1 mouse cellular context compared by ENCODE assay signal in the genomic region with DNA sequence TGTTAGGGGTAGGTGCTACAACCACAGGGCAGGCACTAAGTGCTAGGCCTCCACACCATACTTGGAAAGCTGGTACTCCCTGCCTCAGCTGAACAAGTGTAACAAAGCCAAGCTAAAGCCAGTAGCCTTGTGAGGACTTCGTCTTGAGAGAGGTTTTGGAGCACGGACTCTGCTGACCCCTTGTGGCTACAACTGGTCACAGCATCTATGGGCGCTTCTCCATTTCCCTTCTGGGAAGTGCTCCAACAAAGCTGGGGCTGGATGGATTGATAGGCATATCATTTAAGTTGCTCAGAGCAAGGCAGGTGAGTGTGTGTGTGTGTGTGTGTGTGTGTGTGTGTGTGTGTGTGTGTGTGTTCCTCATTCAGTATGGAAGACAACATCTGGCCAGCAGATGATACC.
A peak's percentile ranks its signal among the peaks of the same experiment; 100 is the strongest.
TF ChIP-seq lines count a peak whose summit lies in the region.

No protein-coding gene starts in this region.

TF ChIP-seq in MEL, 35 proteins besides CTCF, POLR2A, EP300 and RAD21 (continued from another document):
- TF ChIP-seq MXI1 (IDR thresholded peaks at IDR 0.05; ENCODE audit: low read depth, low read length) (peak; percentile 43; the same call in 1 of the 2 replicates), USF1 (IDR thresholded peaks at IDR 0.05; ENCODE audit: low read depth, low read length) (no peak), POLR2AphosphoS2 (IDR thresholded peaks at IDR 0.05; ENCODE audit: low read length) (peak; percentile 58; the same call in 1 of the 2 replicates), ELF1 (IDR thresholded peaks at IDR 0.05; ENCODE audit: low read depth, low read length) (peak; percentile 76), CHD2 (IDR thresholded peaks at IDR 0.05; ENCODE audit: low read length) (no peak), GATA1 (IDR thresholded peaks at IDR 0.05; ENCODE audit: low read depth, low read length) (peak; percentile 42; the same call in 1 of the 2 replicates), CHD1 (IDR thresholded peaks at IDR 0.05; ENCODE audit: low read depth, low read length) (no peak)
